Mouse (Mus musculus) spleen, adult 2 months (tissue): ENCODE measurements around the gene Rcan2.

Experiments used
- CTCF ChIP-seq: fragments of 200-500 bp; IDR thresholded peaks from 2 replicates; pipeline ENCODE4 v1.5.1; 2011; ENCODE audit warnings: mild to moderate bottlenecking, inconsistent platforms; ENCODE audit not compliant: insufficient read depth, insufficient read length, insufficient replicate concordance; ENCODE audit errors: extremely low read depth
- POLR2A ChIP-seq: fragments of 200-500 bp; IDR thresholded peaks from 2 replicates; pipeline ENCODE4 v1.6.1; 2011; ENCODE audit warnings: low read depth, low read length, inconsistent platforms

- TF ChIP-seq CTCF (no peak), POLR2A (no peak)
These were observed 47.8 kb downstream of the Rcan2 start for GRCm38 (mm10) chr17:43848903-43849302.
